Mouse (Mus musculus) CH12.LX (cell line): ENCODE measurements around the gene St8sia6. TPM values are rescaled to one million over a fixed set of nuclear protein-coding genes. Genes with fewer than 3 reads are reported as not detected.
A peak's percentile ranks its signal among the peaks of the same experiment; 100 is the strongest.

Experiments used
- CHD1 ChIP-seq: IDR thresholded peaks from 2 replicates; pipeline ENCODE4 v1.6.1; 2012; ENCODE audit warnings: low read depth, low read length, improper control_type of control experiment, inconsistent platforms
- CHD2 ChIP-seq: IDR thresholded peaks from 2 replicates; pipeline ENCODE4 v1.6.1; 2011; ENCODE audit warnings: low read length, improper control_type of control experiment
- E2F4 ChIP-seq: IDR thresholded peaks from 2 replicates; pipeline ENCODE4 v1.6.1; 2011; ENCODE audit warnings: low read depth, low read length, improper control_type of control experiment; ENCODE audit not compliant: insufficient replicate concordance
- ELF1 ChIP-seq: IDR thresholded peaks from 2 replicates; pipeline ENCODE4 v1.6.1; 2014; ENCODE audit warnings: low read depth, mild to moderate bottlenecking, inconsistent platforms, low read length, improper control_type of control experiment
- EP300 ChIP-seq: IDR thresholded peaks from 2 replicates; pipeline ENCODE4 v1.6.1; 2011; ENCODE audit warnings: low read length, improper control_type of control experiment
- ETS1 ChIP-seq: conservative IDR thresholded peaks from 2 replicates; pipeline ENCODE4 v1.6.1; 2012; ENCODE audit warnings: low read depth, mild to moderate bottlenecking, inconsistent platforms, low read length, improper control_type of control experiment, moderate library complexity
- IRF4 ChIP-seq: IDR thresholded peaks from 2 replicates; pipeline ENCODE4 v1.6.1; 2014; ENCODE audit warnings: low read depth, mild to moderate bottlenecking, inconsistent platforms, low read length, improper control_type of control experiment
- JUN ChIP-seq: IDR thresholded peaks from 2 replicates; pipeline ENCODE4 v1.6.1; 2011; ENCODE audit warnings: low read depth, mild to moderate bottlenecking, low read length, improper control_type of control experiment, moderate library complexity; ENCODE audit not compliant: insufficient read depth
- JUND ChIP-seq: conservative IDR thresholded peaks from 2 replicates; pipeline ENCODE4 v1.6.1; 2011; ENCODE audit warnings: low read depth, low read length, improper control_type of control experiment
- MAFK ChIP-seq: IDR thresholded peaks from 2 replicates; pipeline ENCODE4 v1.6.1; 2011; ENCODE audit warnings: low read length, improper control_type of control experiment; ENCODE audit not compliant: insufficient replicate concordance
- MXI1 ChIP-seq: IDR thresholded peaks from 2 replicates; pipeline ENCODE4 v1.6.1; 2011; ENCODE audit warnings: mild to moderate bottlenecking, low read depth, low read length, improper control_type of control experiment
- MYC ChIP-seq: IDR thresholded peaks from 2 replicates; pipeline ENCODE4 v1.6.1; 2011; ENCODE audit warnings: low read depth, mild to moderate bottlenecking, improper control_type of control experiment, low read length
- POLR2A ChIP-seq: IDR thresholded peaks from 2 replicates; pipeline ENCODE4 v1.6.1; 2011; ENCODE audit warnings: low read depth, mild to moderate bottlenecking, improper control_type of control experiment, low read length
- POLR2AphosphoS2 ChIP-seq: IDR thresholded peaks from 2 replicates; pipeline ENCODE4 v1.6.1; 2011; ENCODE audit warnings: low read depth, low read length, improper control_type of control experiment
- RAD21 ChIP-seq: IDR thresholded peaks from 2 replicates; pipeline ENCODE4 v1.6.1; 2011; ENCODE audit warnings: low read depth, mild to moderate bottlenecking, low read length, improper control_type of control experiment, moderate library complexity
- RCOR1 ChIP-seq: conservative IDR thresholded peaks from 2 replicates; pipeline ENCODE4 v1.6.1; 2012; ENCODE audit warnings: low read depth, mild to moderate bottlenecking, inconsistent platforms, low read length, improper control_type of control experiment
- SIN3A ChIP-seq: IDR thresholded peaks from 2 replicates; pipeline ENCODE4 v1.6.1; 2012; ENCODE audit warnings: low read length, improper control_type of control experiment, inconsistent platforms
- SMC3 ChIP-seq: IDR thresholded peaks from 2 replicates; pipeline ENCODE4 v1.6.1; 2011; ENCODE audit warnings: low read depth, low read length, improper control_type of control experiment
- TBP ChIP-seq: conservative IDR thresholded peaks from 2 replicates; pipeline ENCODE4 v1.6.1; 2011; ENCODE audit warnings: low read depth, low read length, improper control_type of control experiment
- UBTF ChIP-seq: IDR thresholded peaks from 2 replicates; pipeline ENCODE4 v1.6.1; 2012; ENCODE audit warnings: low read depth, mild to moderate bottlenecking, inconsistent platforms, low read length, improper control_type of control experiment, moderate library complexity
- USF1 ChIP-seq: IDR thresholded peaks from 2 replicates; pipeline ENCODE4 v1.6.1; 2014; ENCODE audit warnings: low read depth, mild to moderate bottlenecking, inconsistent platforms, low read length, improper control_type of control experiment
- USF2 ChIP-seq: conservative IDR thresholded peaks from 2 replicates; pipeline ENCODE4 v1.6.1; 2011; ENCODE audit warnings: low read depth, low read length, improper control_type of control experiment
- ZKSCAN1 ChIP-seq: IDR thresholded peaks from 2 replicates; pipeline ENCODE4 v1.6.1; 2012; ENCODE audit warnings: low read depth, inconsistent platforms, low read length, improper control_type of control experiment, borderline replicate concordance
- ZNF384 ChIP-seq: IDR thresholded peaks from 2 replicates; pipeline ENCODE4 v1.6.1; 2012; ENCODE audit warnings: low read depth, low read length, improper control_type of control experiment, inconsistent platforms
- polyA plus RNA-seq: library from polyadenylated mRNA; unstranded; fragments of >175 nt; gene quantifications from 2 replicates; pipeline ENCODE4 v1.2.1, GENCODE M21; 2012; ENCODE audit warnings: low read depth; ENCODE audit not compliant: insufficient read length
- total RNA-seq, 2 experiments: library from RNA; depleted of rRNA; stranded (reverse); fragments of 300-350 nt in 1 of 2; fragments of >200 nt in 1 of 2; gene quantifications; 2 replicates each; pipeline ENCODE4 v1.2.3; 2012 to 2014

The St8sia6 gene
- total and polyA plus RNA-seq, 3 experiments: 27.4 to 51.0 (median 43.7) TPM

DNA sequence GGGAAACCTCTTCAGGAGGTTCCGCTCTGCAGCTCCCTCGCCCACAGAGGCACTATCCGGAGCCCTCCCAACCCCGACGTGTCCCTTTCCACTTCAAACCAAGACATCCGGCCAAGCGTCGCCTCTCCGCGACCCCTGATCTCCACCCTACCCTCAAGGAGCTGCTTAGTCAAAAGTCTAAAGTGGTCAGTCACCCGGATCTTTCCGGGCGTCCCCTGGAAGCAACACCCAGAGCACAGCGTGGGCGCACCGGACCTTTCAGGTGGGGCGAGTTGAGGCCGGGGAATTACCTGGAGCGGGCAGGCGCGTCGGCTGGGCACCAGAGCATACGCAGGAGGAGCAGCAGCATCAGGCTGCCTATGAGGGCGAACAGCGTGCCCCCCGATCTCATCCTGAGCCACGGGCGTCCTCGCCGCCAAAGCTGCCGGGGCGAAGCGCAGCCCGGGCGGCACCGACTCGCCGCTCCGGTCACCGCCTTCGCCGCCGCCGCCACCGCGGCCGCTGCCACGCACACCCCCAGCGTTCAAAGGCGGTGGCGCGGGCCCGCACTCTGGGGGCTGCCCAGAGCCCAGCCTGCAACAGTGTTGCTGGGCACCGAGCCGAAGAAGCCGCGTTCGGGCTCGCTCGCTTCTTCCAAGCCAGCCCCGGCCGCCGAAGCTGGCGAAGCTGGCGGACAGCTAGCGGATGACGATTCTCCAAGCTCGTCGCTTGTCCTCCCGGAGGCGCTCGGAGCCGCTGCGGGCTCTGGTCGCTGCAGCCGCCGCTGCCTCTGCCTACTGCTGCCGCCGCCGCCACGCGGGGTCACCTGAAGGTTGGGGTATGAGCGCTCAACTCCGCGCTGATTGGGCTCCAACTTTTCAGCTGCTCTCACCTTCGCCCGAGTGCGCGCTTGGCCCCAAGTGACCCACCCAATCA, 553 bp downstream of the St8sia6 start (continued):
- TF ChIP-seq EP300 (0 out of 2 replicates have a peak, but pooled peaks have one; percentile 15), RCOR1 (no peak), JUND (no peak), USF2 (no peak), ELF1 (no peak), SMC3 (peak; percentile 26; the same call in 1 of the 2 replicates), ETS1 (no peak; the same call in 1 of the 2 replicates), UBTF (peak; percentile 95), JUN (no peak), POLR2A (peak; percentile 64), CHD2 (no peak), USF1 (no peak), E2F4 (no peak), ZKSCAN1 (no peak), MAFK (no peak), IRF4 (peak; percentile 32; the same call in 1 of the 2 replicates), ZNF384 (no peak), CHD1 (no peak), MYC (peak; percentile 70; the same call in 1 of the 2 replicates), RAD21 (peak; percentile 19), SIN3A (0 out of 2 replicates have a peak, but pooled peaks have one; percentile 24), POLR2AphosphoS2 (no peak), MXI1 (no peak; the same call in none of the 2 replicates), TBP (peak; percentile 31; the same call in 1 of the 2 replicates)
